Mouse (Mus musculus) midbrain, embryonic 12.5 days (tissue): ENCODE measurements around the gene Camkmt. TPM values are rescaled to one million over a fixed set of nuclear protein-coding genes. Genes with fewer than 3 reads are reported as not detected.

Experiments
- ATAC-seq: fragments of 200-750 bp; cut with Nextera tagmentation; 2 replicates; pipeline ENCODE4 v1.8.0; 2017; ENCODE audit warnings: low read depth, moderate TSS enrichment, moderate library complexity; ENCODE audit not compliant: low FRiP score
- H3K27ac ChIP-seq: fragments of 300-500 bp; sonication (generic); replicated peaks from 2 replicates; pipeline ENCODE4 v1.5.1; 2016; ENCODE audit warnings: mild to moderate bottlenecking
- H3K27me3 ChIP-seq: fragments of 300-500 bp; sonication (generic); 2 replicates; pipeline ENCODE4 v1.6.1; 2016; ENCODE audit warnings: mild to moderate bottlenecking
- H3K36me3 ChIP-seq: fragments of 300-500 bp; sonication (generic); 2 replicates; pipeline ENCODE4 v1.6.1; 2016
- H3K4me1 ChIP-seq: fragments of 300-500 bp; sonication (generic); 2 replicates; pipeline ENCODE4 v1.6.1; 2016
- H3K4me2 ChIP-seq: fragments of 300-500 bp; sonication (generic); replicated peaks from 2 replicates; pipeline ENCODE4 v1.6.1; 2016; ENCODE audit warnings: mild to moderate bottlenecking, moderate library complexity
- H3K4me3 ChIP-seq: fragments of 300-500 bp; sonication (generic); 2 replicates; pipeline ENCODE4 v1.5.1; 2016; ENCODE audit warnings: mild to moderate bottlenecking
- H3K9ac ChIP-seq: fragments of 300-500 bp; sonication (generic); replicated peaks from 2 replicates; pipeline ENCODE4 v1.6.1; 2016; ENCODE audit warnings: mild to moderate bottlenecking, moderate library complexity
- H3K9me3 ChIP-seq: fragments of 300-500 bp; sonication (generic); 2 replicates; pipeline ENCODE4 v1.6.1; 2016; ENCODE audit warnings: mild to moderate bottlenecking
- WGBS: fragments of 180-500 bp; shearing (Covaris S2); methylation state at CpG from one replicate; pipeline ENCODE4 v1.1.7; 2016; 5-methylcytosine and 5-hydroxymethylcytosine counted together
- polyA plus RNA-seq: library from polyadenylated mRNA; unstranded; fragments of >200 nt; fragmentation: Nextera tagmentation; extraction: Ambion mirVana; gene quantifications from 2 replicates; pipeline ENCODE4 v1.2.1, GENCODE M21; 2016

Gene Camkmt
- polyA plus RNA-seq, 1 experiment from 2014 or later = 15.3 TPM

GRCm38 (mm10) chr17:85379101-85379500, 288.7 kb downstream of the Camkmt start:
- H3K4me1 ChIP-seq = peaks cover 19% of the 10 kb centered on the region
- no peaks in the 10 kb centered on the region for H3K9me3 ChIP-seq
- H3K4me3 ChIP-seq = no peak overlapping the region
- no peak overlapping the region for H3K4me2 ChIP-seq
- peaks cover 44% of the 10 kb centered on the region for H3K27me3 ChIP-seq
- no peak overlapping the region for H3K9ac ChIP-seq
- no peaks in the 10 kb centered on the region for H3K36me3 ChIP-seq
- no peak for ATAC-seq
- 95% methylated on average over 7 of the region's 7 CpGs for WGBS
- H3K27ac ChIP-seq = no peak overlapping the region

- Histone ChIP-seq H3K4me3 (no peak overlapping the region), H3K27me3 (peaks cover 51% of the 10 kb centered on the region), H3K4me1 (0 out of 2 replicates have a peak, but pooled peaks cover 3% of the 10 kb centered on the region), H3K9me3 (no peaks in the 10 kb centered on the region), H3K27ac (no peak overlapping the region), H3K36me3 (no peaks in the 10 kb centered on the region), H3K4me2 (no peak overlapping the region), H3K9ac (no peak overlapping the region)
- ATAC-seq = no peak
- 73% methylated on average over 8 of the region's 8 CpGs for WGBS
Measured at GRCm38 (mm10) chr17:85381578-85382223, 291.3 kb downstream of the Camkmt start.

- H3K36me3 ChIP-seq = no peaks in the 10 kb centered on the region
- no peak for ATAC-seq
- no peak overlapping the region for H3K4me2 ChIP-seq
- H3K27me3 ChIP-seq = peaks cover 58% of the 10 kb centered on the region
- H3K4me1 ChIP-seq = 0 out of 2 replicates have a peak, but pooled peaks cover 3% of the 10 kb centered on the region
- no peak overlapping the region for H3K9ac ChIP-seq
- no peak overlapping the region for H3K4me3 ChIP-seq
- H3K9me3 ChIP-seq = no peaks in the 10 kb centered on the region
- no peak overlapping the region; the same call in 1 of the 2 replicates for H3K27ac ChIP-seq
- WGBS = 78% methylated on average over 4 of the region's 4 CpGs
Measured at GRCm38 (mm10) chr17:85382344-85382743, 292.0 kb downstream of the Camkmt start.

GRCm38 (mm10) chr17:85382906-85383305, 292.6 kb downstream of the Camkmt start:
- no peak for ATAC-seq
- Histone ChIP-seq H3K9ac (no peak overlapping the region), H3K4me2 (no peak overlapping the region), H3K9me3 (no peaks in the 10 kb centered on the region), H3K4me1 (0 out of 2 replicates have a peak, but pooled peaks cover 3% of the 10 kb centered on the region), H3K27me3 (peaks cover 63% of the 10 kb centered on the region), H3K27ac (no peak overlapping the region; the same call in 1 of the 2 replicates), H3K36me3 (no peaks in the 10 kb centered on the region), H3K4me3 (no peak overlapping the region)
- 87% methylated on average over 6 of the region's 6 CpGs for WGBS

GRCm38 (mm10) chr17:85393091-85393890, 302.9 kb downstream of the Camkmt start:
- peak; percentile 36; the same call in 1 of the 2 replicates for ATAC-seq
- Histone ChIP-seq H3K4me1 (peaks cover 45% of the 10 kb centered on the region), H3K4me3 (no peak overlapping the region), H3K4me2 (peak overlapping the region; percentile 39), H3K27me3 (peaks cover 35% of the 10 kb centered on the region), H3K27ac (peak overlapping the region; percentile 75), H3K36me3 (no peaks in the 10 kb centered on the region), H3K9ac (no peak overlapping the region), H3K9me3 (no peaks in the 10 kb centered on the region)
- WGBS = 22% methylated on average over 16 of the region's 16 CpGs

- peaks cover 49% of the 10 kb centered on the region for H3K4me1 ChIP-seq
- 11% methylated on average over 7 of the region's 7 CpGs for whole genome bisulfite sequencing
- H3K4me3 ChIP-seq = no peak overlapping the region
- peak overlapping the region; percentile 39 for H3K4me2 ChIP-seq
- H3K27ac ChIP-seq = peak overlapping the region; percentile 68
- no peak overlapping the region for H3K9ac ChIP-seq
- ATAC-seq = peak; percentile 81
- no peaks in the 10 kb centered on the region for H3K36me3 ChIP-seq
- no peaks in the 10 kb centered on the region for H3K9me3 ChIP-seq
- H3K27me3 ChIP-seq = peaks cover 35% of the 10 kb centered on the region
Measured at GRCm38 (mm10) chr17:85393891-85394321, 303.6 kb downstream of the Camkmt start.

- H3K27ac ChIP-seq = peak overlapping the region; percentile 68
- no peaks in the 10 kb centered on the region for H3K9me3 ChIP-seq
- peak overlapping the region; percentile 39; the same call in 1 of the 2 replicates for H3K4me2 ChIP-seq
- H3K36me3 ChIP-seq = no peaks in the 10 kb centered on the region
- H3K4me3 ChIP-seq = no peak overlapping the region
- 28% methylated on average over 5 of the region's 5 CpGs for WGBS
- H3K4me1 ChIP-seq = peaks cover 49% of the 10 kb centered on the region
- H3K27me3 ChIP-seq = peaks cover 25% of the 10 kb centered on the region
- no peak overlapping the region for H3K9ac ChIP-seq
- peak; percentile 64 for ATAC-seq
Measured at GRCm38 (mm10) chr17:85395502-85395901, 305.1 kb downstream of the Camkmt start.

GRCm38 (mm10) chr17:85400751-85401150, 310.4 kb downstream of the Camkmt start:
- H3K4me2 ChIP-seq = no peak overlapping the region
- 81% methylated on average over 4 of the region's 4 CpGs for WGBS
- no peak overlapping the region for H3K4me3 ChIP-seq
- H3K27me3 ChIP-seq = peaks cover 43% of the 10 kb centered on the region
- no peaks in the 10 kb centered on the region for H3K36me3 ChIP-seq
- ATAC-seq = no peak
- no peaks in the 10 kb centered on the region for H3K9me3 ChIP-seq
- H3K4me1 ChIP-seq = peaks cover 21% of the 10 kb centered on the region
- no peak overlapping the region for H3K27ac ChIP-seq
- no peak overlapping the region for H3K9ac ChIP-seq

- H3K4me1 ChIP-seq = peaks cover 4% of the 10 kb centered on the region; the same call in 1 of the 2 replicates
- H3K9me3 ChIP-seq = no peaks in the 10 kb centered on the region
- H3K27ac ChIP-seq = no peak overlapping the region
- whole genome bisulfite sequencing = 79% methylated on average over 5 of the region's 5 CpGs
- peaks cover 34% of the 10 kb centered on the region for H3K27me3 ChIP-seq
- no peaks in the 10 kb centered on the region for H3K36me3 ChIP-seq
- H3K9ac ChIP-seq = no peak overlapping the region
- ATAC-seq = no peak
- no peak overlapping the region for H3K4me3 ChIP-seq
- H3K4me2 ChIP-seq = no peak overlapping the region
Measured at GRCm38 (mm10) chr17:85405161-85405560, 314.8 kb downstream of the Camkmt start.

GRCm38 (mm10) chr17:85406195-85406594, 315.8 kb downstream of the Camkmt start:
- no peak overlapping the region for H3K27ac ChIP-seq
- peaks cover 4% of the 10 kb centered on the region; the same call in 1 of the 2 replicates for H3K4me1 ChIP-seq
- 87% methylated on average over 10 of the region's 10 CpGs for WGBS
- H3K9me3 ChIP-seq = no peaks in the 10 kb centered on the region
- peaks cover 33% of the 10 kb centered on the region for H3K27me3 ChIP-seq
- no peak for ATAC-seq
- H3K4me2 ChIP-seq = no peak overlapping the region
- H3K9ac ChIP-seq = no peak overlapping the region
- H3K36me3 ChIP-seq = no peaks in the 10 kb centered on the region
- no peak overlapping the region for H3K4me3 ChIP-seq

GRCm38 (mm10) chr17:85428831-85429230, 338.5 kb downstream of the Camkmt start:
- Histone ChIP-seq H3K9me3 (no peaks in the 10 kb centered on the region), H3K4me1 (0 out of 2 replicates have a peak, but pooled peaks cover 7% of the 10 kb centered on the region), H3K27ac (no peak overlapping the region), H3K36me3 (no peaks in the 10 kb centered on the region), H3K27me3 (0 out of 2 replicates have a peak, but pooled peaks cover 9% of the 10 kb centered on the region), H3K4me3 (no peak overlapping the region), H3K9ac (no peak overlapping the region), H3K4me2 (no peak overlapping the region)
- WGBS = 80% methylated on average over 7 of the region's 7 CpGs
- no peak for ATAC-seq

- no peak overlapping the region for H3K4me3 ChIP-seq
- peaks cover 11% of the 10 kb centered on the region; the same call in 1 of the 2 replicates for H3K4me1 ChIP-seq
- no peak for ATAC-seq
- WGBS = 37% methylated on average over 8 of the region's 8 CpGs
- H3K36me3 ChIP-seq = no peaks in the 10 kb centered on the region
- H3K27ac ChIP-seq = no peak overlapping the region
- no peaks in the 10 kb centered on the region for H3K9me3 ChIP-seq
- no peak overlapping the region for H3K4me2 ChIP-seq
- peaks cover 33% of the 10 kb centered on the region for H3K27me3 ChIP-seq
- H3K9ac ChIP-seq = no peak overlapping the region
Measured at GRCm38 (mm10) chr17:85432923-85433322, 342.6 kb downstream of the Camkmt start.
